Mouse (Mus musculus) thymus, adult 2 months (tissue): ENCODE data around the gene BC051019.

ENCODE experiments used
- CTCF ChIP-seq: fragments of 200-500 bp; IDR thresholded peaks from 2 replicates; pipeline ENCODE4 v1.5.1; 2012; ENCODE audit warnings: mild to moderate bottlenecking, control low read depth, low read length, moderate library complexity, borderline replicate concordance; ENCODE audit not compliant: control insufficient read depth, poor library complexity, insufficient read depth; ENCODE audit errors: extremely low read depth
- POLR2A ChIP-seq: fragments of 200-500 bp; IDR thresholded peaks from 2 replicates; pipeline ENCODE4 v1.6.1; 2012; ENCODE audit warnings: mild to moderate bottlenecking, low read length, control low read depth, moderate library complexity; ENCODE audit not compliant: control insufficient read depth, poor library complexity, insufficient read depth; ENCODE audit errors: extremely low read depth

DNA sequence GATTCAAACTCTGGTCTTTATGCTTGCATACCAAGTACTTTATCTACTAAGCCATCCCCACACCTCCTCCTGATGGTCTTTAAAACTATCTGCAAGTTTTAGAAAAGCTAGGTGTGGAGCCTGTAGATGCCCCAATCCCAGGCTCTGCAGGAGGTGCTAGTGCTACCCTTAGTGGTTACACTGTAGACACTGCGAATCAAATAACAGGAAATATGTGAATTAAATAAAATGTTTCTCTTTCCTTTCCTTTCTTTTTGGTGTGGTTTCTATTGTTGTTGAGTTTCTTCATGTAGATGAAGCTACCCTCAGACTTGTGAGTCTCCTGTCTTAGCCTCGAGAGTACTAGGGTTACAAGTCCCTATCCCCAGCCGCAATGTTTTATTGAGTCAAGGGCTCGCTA is 18.1 kb upstream of the BC051019 start:
- TF ChIP-seq POLR2A (no peak), CTCF (no peak)
